Mouse (Mus musculus): ENCODE measurements around the gene Iqcf3. TPM values are rescaled to one million over a fixed set of nuclear protein-coding genes. Genes with fewer than 3 reads are reported as not detected.

Iqcf3 gene
- total and polyA plus RNA-seq, 3 experiments = not detected

GRCm38 (mm10) chr9:106531833-106532232 lies 29.6 kb downstream of the Iqcf3 start:
- Histone ChIP-seq H3K27ac (no peak overlapping the region), H3K36me3 (ENCODE audit: control insufficient read depth, insufficient read depth, low read length) (no peaks in the 10 kb centered on the region), H3K9ac (ENCODE audit: low read depth, low read length) (no peak overlapping the region), H3K27me3 (ENCODE audit: control insufficient read depth, insufficient read depth, low read length) (no peaks in the 10 kb centered on the region), H3K79me2 (replicated peaks; ENCODE audit: control insufficient read depth, insufficient read depth, low read length) (no peaks in the 10 kb centered on the region), H3K4me1 (ENCODE audit: control insufficient read depth, insufficient read depth, low read length) (no peaks in the 10 kb centered on the region), H3K4me3 (no peak overlapping the region)
- DNase-seq = no peak
- TF ChIP-seq CTCF (IDR thresholded peaks at IDR 0.05) = peak; percentile 77
- TF ChIP-seq EP300 (IDR thresholded peaks at IDR 0.05; ENCODE audit: insufficient read depth, low read depth, low read length) = no peak
- no peak for TF ChIP-seq POLR2A (IDR thresholded peaks at IDR 0.05; ENCODE audit: insufficient read depth, low read depth, low read length)
- intact Hi-C loops (cut with DNase I) = no loop called here
- 18% methylated on average over 3 of the region's 3 CpGs for WGBS

- no peaks in the 10 kb centered on the region for H3K36me3 ChIP-seq (ENCODE audit: control insufficient read depth, insufficient read depth, low read length)
- 65% methylated on average over 8 of the region's 8 CpGs for WGBS
- TF ChIP-seq CTCF (IDR thresholded peaks at IDR 0.05) = no peak
- TF ChIP-seq POLR2A (IDR thresholded peaks at IDR 0.05; ENCODE audit: insufficient read depth, low read depth, low read length) = no peak
- TF ChIP-seq EP300 (IDR thresholded peaks at IDR 0.05; ENCODE audit: insufficient read depth, low read depth, low read length) = no peak
- no peak overlapping the region for H3K4me3 ChIP-seq
- no peaks in the 10 kb centered on the region for H3K4me1 ChIP-seq (ENCODE audit: control insufficient read depth, insufficient read depth, low read length)
- DNase-seq = no peak
- no peak overlapping the region for H3K9ac ChIP-seq (ENCODE audit: low read depth, low read length)
- no peaks in the 10 kb centered on the region for H3K79me2 ChIP-seq (replicated peaks; ENCODE audit: control insufficient read depth, insufficient read depth, low read length)
- no peaks in the 10 kb centered on the region; the same call in 1 of the 2 replicates for H3K27me3 ChIP-seq (ENCODE audit: control insufficient read depth, insufficient read depth, low read length)
- intact Hi-C loops (cut with DNase I) = no loop called here
- no peak overlapping the region for H3K27ac ChIP-seq
Observed at GRCm38 (mm10) chr9:106519909-106520308, 41.5 kb downstream of the Iqcf3 start.

- Histone ChIP-seq H3K4me3 (no peak overlapping the region), H3K4me1 (ENCODE audit: control insufficient read depth, insufficient read depth, low read length) (no peaks in the 10 kb centered on the region), H3K36me3 (ENCODE audit: control insufficient read depth, insufficient read depth, low read length) (no peaks in the 10 kb centered on the region), H3K27me3 (ENCODE audit: control insufficient read depth, insufficient read depth, low read length) (no peaks in the 10 kb centered on the region; the same call in 1 of the 2 replicates), H3K9ac (ENCODE audit: low read depth, low read length) (no peak overlapping the region), H3K27ac (no peak overlapping the region), H3K79me2 (replicated peaks; ENCODE audit: control insufficient read depth, insufficient read depth, low read length) (no peaks in the 10 kb centered on the region)
- intact Hi-C loops (cut with DNase I) = no loop called here
- no peak for DNase-seq
- 67% methylated on average over 2 of the region's 2 CpGs for WGBS
- TF ChIP-seq POLR2A (IDR thresholded peaks at IDR 0.05; ENCODE audit: insufficient read depth, low read depth, low read length) = no peak
- TF ChIP-seq EP300 (IDR thresholded peaks at IDR 0.05; ENCODE audit: insufficient read depth, low read depth, low read length) = no peak
- TF ChIP-seq CTCF (IDR thresholded peaks at IDR 0.05) = no peak
Observed at GRCm38 (mm10) chr9:106519433-106519832, 42.0 kb downstream of the Iqcf3 start.

GRCm38 (mm10) chr9:106514273-106514672 lies 47.2 kb downstream of the Iqcf3 start, which contains the start of gene Iqcf5:
TSS of gene Iqcf5 (plus strand) at chr9:106514573.
- intact Hi-C loops (cut with DNase I) = no loop called here
- H3K4me1 ChIP-seq (ENCODE audit: control insufficient read depth, insufficient read depth, low read length) = no peaks in the 10 kb centered on the region
- no peak for DNase-seq
- H3K27me3 ChIP-seq (ENCODE audit: control insufficient read depth, insufficient read depth, low read length) = no peaks in the 10 kb centered on the region; the same call in 1 of the 2 replicates
- H3K27ac ChIP-seq = no peak within 1 kb of the TSS
- no peaks in the 10 kb centered on the region for H3K79me2 ChIP-seq (replicated peaks; ENCODE audit: control insufficient read depth, insufficient read depth, low read length)
- no peak within 1 kb of the TSS for H3K9ac ChIP-seq (ENCODE audit: low read depth, low read length)
- H3K4me3 ChIP-seq = no peak within 1 kb of the TSS
- no peak for TF ChIP-seq POLR2A (IDR thresholded peaks at IDR 0.05; ENCODE audit: insufficient read depth, low read depth, low read length)
- no peak for TF ChIP-seq CTCF (IDR thresholded peaks at IDR 0.05)
- no peak for TF ChIP-seq EP300 (IDR thresholded peaks at IDR 0.05; ENCODE audit: insufficient read depth, low read depth, low read length)
- 81% methylated on average over 4 of the region's 4 CpGs for WGBS
- no peaks in the 10 kb centered on the region for H3K36me3 ChIP-seq (ENCODE audit: control insufficient read depth, insufficient read depth, low read length)

- intact Hi-C loops (cut with DNase I) = no loop called here
- no peak for DNase-seq
- Histone ChIP-seq H3K9ac (ENCODE audit: low read depth, low read length) (no peak overlapping the region), H3K4me3 (no peak overlapping the region), H3K27me3 (ENCODE audit: control insufficient read depth, insufficient read depth, low read length) (no peaks in the 10 kb centered on the region; the same call in 1 of the 2 replicates), H3K79me2 (replicated peaks; ENCODE audit: control insufficient read depth, insufficient read depth, low read length) (no peaks in the 10 kb centered on the region), H3K4me1 (ENCODE audit: control insufficient read depth, insufficient read depth, low read length) (no peaks in the 10 kb centered on the region), H3K27ac (no peak overlapping the region), H3K36me3 (ENCODE audit: control insufficient read depth, insufficient read depth, low read length) (no peaks in the 10 kb centered on the region)
- 80% methylated on average over 6 of the region's 6 CpGs for WGBS
- TF ChIP-seq CTCF (IDR thresholded peaks at IDR 0.05) (no peak), EP300 (IDR thresholded peaks at IDR 0.05; ENCODE audit: insufficient read depth, low read depth, low read length) (no peak), POLR2A (IDR thresholded peaks at IDR 0.05; ENCODE audit: insufficient read depth, low read depth, low read length) (no peak)
Observed at GRCm38 (mm10) chr9:106513566-106513965, 47.9 kb downstream of the Iqcf3 start.

GRCm38 (mm10) chr9:106512729-106513450 lies 48.5 kb downstream of the Iqcf3 start:
- H3K4me3 ChIP-seq = no peak overlapping the region
- no peaks in the 10 kb centered on the region for H3K4me1 ChIP-seq (ENCODE audit: control insufficient read depth, insufficient read depth, low read length)
- WGBS = 34% methylated on average over 13 of the region's 13 CpGs
- intact Hi-C loops (cut with DNase I) = no loop called here
- DNase-seq = no peak
- TF ChIP-seq CTCF (IDR thresholded peaks at IDR 0.05) (no peak), POLR2A (IDR thresholded peaks at IDR 0.05; ENCODE audit: insufficient read depth, low read depth, low read length) (no peak), EP300 (IDR thresholded peaks at IDR 0.05; ENCODE audit: insufficient read depth, low read depth, low read length) (no peak)
- no peak overlapping the region for H3K9ac ChIP-seq (ENCODE audit: low read depth, low read length)
- no peaks in the 10 kb centered on the region for H3K36me3 ChIP-seq (ENCODE audit: control insufficient read depth, insufficient read depth, low read length)
- no peaks in the 10 kb centered on the region; the same call in 1 of the 2 replicates for H3K27me3 ChIP-seq (ENCODE audit: control insufficient read depth, insufficient read depth, low read length)
- H3K27ac ChIP-seq = no peak overlapping the region
- H3K79me2 ChIP-seq (replicated peaks; ENCODE audit: control insufficient read depth, insufficient read depth, low read length) = no peaks in the 10 kb centered on the region
